Mouse (Mus musculus) bone marrow macrophage, adult 2 months (primary cell): ENCODE results near the gene Rab3gap2.

ENCODE experiments used
- CTCF ChIP-seq: IDR thresholded peaks from 2 replicates; pipeline ENCODE4 v1.5.1; 2012; ENCODE audit warnings: low read depth, mild to moderate bottlenecking, low read length, moderate library complexity
- POLR2A ChIP-seq: IDR thresholded peaks from 2 replicates; pipeline ENCODE4 v1.6.1; 2012; ENCODE audit warnings: mild to moderate bottlenecking, low read depth, low read length, borderline replicate concordance

GRCm38 (mm10) chr1:185270403-185271097 lies 66.6 kb downstream of the Rab3gap2 start:
- TF ChIP-seq POLR2A (no peak), CTCF (no peak)
